Mouse (Mus musculus) kidney, postnatal 0 days (tissue): ENCODE results near the gene Sfmbt1. TPM values are rescaled to one million over a fixed set of nuclear protein-coding genes. Genes with fewer than 3 reads are reported as not detected.

ENCODE experiments used
- ATAC-seq: fragments of 200-750 bp; cut with Nextera tagmentation; replicated peaks from 2 replicates; pipeline ENCODE4 v1.8.0; 2017; ENCODE audit warnings: low read depth, moderate number of reproducible peaks, moderate TSS enrichment, moderate library complexity; ENCODE audit not compliant: low FRiP score
- DNase-seq: peaks from one replicate; pipeline ENCODE4 v3.0.0-alpha.2; 2016; ENCODE audit warnings: low spot score
- H3K27ac ChIP-seq: fragments of 300-500 bp; sonication (generic); 2 replicates; pipeline ENCODE4 v1.5.1; 2014; ENCODE audit warnings: mild to moderate bottlenecking
- H3K27me3 ChIP-seq: fragments of 300-500 bp; sonication (generic); 2 replicates; pipeline ENCODE4 v1.6.1; 2014; ENCODE audit warnings: low read length, mixed read lengths; ENCODE audit not compliant: insufficient read depth
- H3K36me3 ChIP-seq: fragments of 300-500 bp; sonication (generic); 2 replicates; pipeline ENCODE4 v1.6.1; 2014; ENCODE audit warnings: low read length, mixed read lengths; ENCODE audit not compliant: insufficient read depth
- H3K4me1 ChIP-seq: fragments of 300-500 bp; sonication (generic); replicated peaks from 2 replicates; pipeline ENCODE4 v1.6.1; 2014; ENCODE audit warnings: antibody characterized with exemption, low read length, mixed read lengths; ENCODE audit not compliant: insufficient read depth
- H3K4me2 ChIP-seq: fragments of 300-500 bp; sonication (generic); 2 replicates; pipeline ENCODE4 v1.6.1; 2014; ENCODE audit warnings: mild to moderate bottlenecking, low read length, moderate library complexity, mixed read lengths
- H3K4me3 ChIP-seq: fragments of 300-500 bp; sonication (generic); replicated peaks from 2 replicates; pipeline ENCODE4 v1.5.1; 2014; ENCODE audit warnings: low read depth, low read length
- H3K9ac ChIP-seq: fragments of 300-500 bp; sonication (generic); 2 replicates; pipeline ENCODE4 v1.6.1; 2014; ENCODE audit warnings: low read depth, low read length
- H3K9me3 ChIP-seq: fragments of 300-500 bp; sonication (generic); replicated peaks from 2 replicates; pipeline ENCODE4 v1.6.1; 2016; ENCODE audit warnings: low read length, inconsistent platforms, mixed read lengths
- CTCF ChIP-seq: IDR thresholded peaks from 2 replicates; pipeline ENCODE4 v1.5.1; 2016; ENCODE audit warnings: antibody characterized with exemption, low read depth, mild to moderate bottlenecking, moderate library complexity
- WGBS: fragments of 180-500 bp; shearing (Covaris S2); extraction: QIAGEN DNeasy Blood & Tissue Kit; methylation state at CpG from one replicate; pipeline ENCODE4 v1.1.7; 2014; 5-methylcytosine and 5-hydroxymethylcytosine counted together
- polyA plus RNA-seq: library from polyadenylated mRNA; unstranded; fragments of >200 nt; fragmentation: Nextera tagmentation; extraction: Ambion mirVana; gene quantifications from 2 replicates; pipeline ENCODE4 v1.2.1, GENCODE M21; 2015

Sfmbt1 gene
- polyA plus RNA-seq, 1 experiment from 2014 or later, result 10.9 TPM

- DNase-seq, result no peak
- no peak for TF ChIP-seq CTCF
- no peak for ATAC-seq
These were observed 154.7 kb downstream of the Sfmbt1 start for GRCm38 (mm10) chr14:30869391-30869801.

DNA sequence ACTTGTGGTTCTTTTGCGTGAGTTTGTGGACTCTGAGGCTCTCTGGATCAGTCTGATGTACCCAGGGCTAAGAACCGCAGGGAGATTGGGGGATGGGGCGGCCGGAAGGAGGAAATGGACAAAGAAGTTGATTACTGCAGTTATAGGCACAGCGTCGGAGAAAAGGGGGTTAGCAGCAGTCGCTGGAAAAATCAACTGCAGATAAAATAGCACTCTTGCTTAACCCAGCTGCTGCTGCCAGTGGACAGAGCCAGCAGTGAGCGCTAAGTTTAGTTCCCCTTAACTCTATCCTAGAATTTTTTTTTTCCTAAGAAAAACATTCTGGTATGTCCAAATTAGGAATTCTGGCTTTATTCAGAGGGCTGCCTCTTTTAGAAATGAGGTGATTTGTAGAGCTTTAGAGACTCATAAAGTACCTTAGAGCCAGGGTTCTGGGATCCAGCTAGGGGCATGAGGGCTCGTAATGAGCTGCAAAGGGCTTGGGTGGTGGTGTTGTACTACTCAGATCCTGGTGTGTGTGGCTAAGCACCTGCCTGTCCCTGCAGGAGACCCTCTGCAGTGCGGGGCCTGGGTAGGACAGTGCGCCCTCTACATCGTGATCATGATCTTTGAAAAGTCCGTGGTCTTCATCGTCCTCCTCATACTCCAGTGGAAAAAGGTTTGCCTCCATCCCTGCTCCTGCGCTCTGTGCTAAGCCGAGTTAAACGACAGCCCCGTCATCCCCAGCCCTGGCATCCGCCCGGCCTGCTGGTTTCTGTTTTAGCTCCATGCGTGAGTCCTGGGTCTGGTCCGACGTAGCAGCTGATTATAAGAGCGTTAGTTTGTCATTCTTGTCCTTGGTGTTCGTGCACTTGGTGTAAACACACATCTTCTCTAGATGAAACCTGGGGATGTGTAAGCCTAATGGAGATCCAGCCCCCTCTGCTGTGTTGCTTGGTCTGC is 155.8 kb downstream of the Sfmbt1 start:
- Histone ChIP-seq H3K4me1 (peaks cover 13% of the 10 kb centered on the region), H3K4me3 (no peak overlapping the region), H3K9me3 (no peaks in the 10 kb centered on the region), H3K9ac (no peak overlapping the region), H3K27ac (peak overlapping the region; percentile 85), H3K36me3 (peaks cover 13% of the 10 kb centered on the region; the same call in 1 of the 2 replicates), H3K27me3 (no peaks in the 10 kb centered on the region), H3K4me2 (no peak overlapping the region)
- 71% methylated on average over 25 of the region's 25 CpGs for WGBS
- TF ChIP-seq CTCF, result no peak
- DNase-seq (peak; percentile 78), ATAC-seq (no peak)

More at GRCm38 (mm10) chr14:30869391-30869801, 154.7 kb downstream of the Sfmbt1 start:
- 0 out of 2 replicates have a peak, but pooled peaks cover 7% of the 10 kb centered on the region for H3K36me3 ChIP-seq
- WGBS, result 71% methylated on average over 8 of the region's 8 CpGs
- H3K4me1 ChIP-seq, result peaks cover 5% of the 10 kb centered on the region; the same call in 1 of the 2 replicates
- H3K4me3 ChIP-seq, result no peak overlapping the region
- peak overlapping the region; percentile 85 for H3K27ac ChIP-seq
- no peak overlapping the region for H3K9ac ChIP-seq
- no peaks in the 10 kb centered on the region for H3K9me3 ChIP-seq
- H3K4me2 ChIP-seq, result no peak overlapping the region
- no peaks in the 10 kb centered on the region for H3K27me3 ChIP-seq

Other genes starting within 250 kb of the Sfmbt1 start
- gene Dcp1a, start 235.3 kb upstream of the Sfmbt1 start, polyA plus RNA-seq, result 10.9 and 11.4 TPM in 2 replicates
- gene Cacna1d, start 223.4 kb upstream of the Sfmbt1 start, polyA plus RNA-seq, result 2.8 and 3.0 TPM in 2 replicates
- gene Tkt, start 166.5 kb upstream of the Sfmbt1 start, polyA plus RNA-seq, result 238 and 253 TPM in 2 replicates
- 44.9 and 46.9 TPM in 2 replicates for gene Prkcd, start 88.6 kb upstream of the Sfmbt1 start, polyA plus RNA-seq
- gene Rft1, start 60.5 kb upstream of the Sfmbt1 start, polyA plus RNA-seq, result 14.0 and 17.1 TPM in 2 replicates
- gene Tmem110, start 110.7 kb downstream of the Sfmbt1 start, polyA plus RNA-seq, result 22.6 and 23.4 TPM in 2 replicates
- 6.6 and 8.1 TPM in 2 replicates for gene Mustn1, start 164.4 kb downstream of the Sfmbt1 start, polyA plus RNA-seq
- 0.17 and 0.26 TPM in 2 replicates for gene Itih4, start 171.6 kb downstream of the Sfmbt1 start, polyA plus RNA-seq
- gene Itih3, start 208.9 kb downstream of the Sfmbt1 start, polyA plus RNA-seq, result 0.53 and 0.75 TPM in 2 replicates
- gene Itih1, start 228.4 kb downstream of the Sfmbt1 start, polyA plus RNA-seq, result 0.34 and 0.41 TPM in 2 replicates
- gene Nek4, start 236.5 kb downstream of the Sfmbt1 start, polyA plus RNA-seq, result 8.7 and 10.5 TPM in 2 replicates